Mouse (Mus musculus) v-Abl transformed pro-B cells (cell line): ENCODE measurements around the gene Rpl9.

Experiments used
- in situ Hi-C, 2 experiments: fragments of 400-800 bp; cut with MboI; formaldehyde crosslinking; loops; one replicate each; pipeline ENCODE4 v1.15.1; 2025; ENCODE audit not compliant: unreplicated experiment in 2 of 2

The Rpl9 gene

DNA sequence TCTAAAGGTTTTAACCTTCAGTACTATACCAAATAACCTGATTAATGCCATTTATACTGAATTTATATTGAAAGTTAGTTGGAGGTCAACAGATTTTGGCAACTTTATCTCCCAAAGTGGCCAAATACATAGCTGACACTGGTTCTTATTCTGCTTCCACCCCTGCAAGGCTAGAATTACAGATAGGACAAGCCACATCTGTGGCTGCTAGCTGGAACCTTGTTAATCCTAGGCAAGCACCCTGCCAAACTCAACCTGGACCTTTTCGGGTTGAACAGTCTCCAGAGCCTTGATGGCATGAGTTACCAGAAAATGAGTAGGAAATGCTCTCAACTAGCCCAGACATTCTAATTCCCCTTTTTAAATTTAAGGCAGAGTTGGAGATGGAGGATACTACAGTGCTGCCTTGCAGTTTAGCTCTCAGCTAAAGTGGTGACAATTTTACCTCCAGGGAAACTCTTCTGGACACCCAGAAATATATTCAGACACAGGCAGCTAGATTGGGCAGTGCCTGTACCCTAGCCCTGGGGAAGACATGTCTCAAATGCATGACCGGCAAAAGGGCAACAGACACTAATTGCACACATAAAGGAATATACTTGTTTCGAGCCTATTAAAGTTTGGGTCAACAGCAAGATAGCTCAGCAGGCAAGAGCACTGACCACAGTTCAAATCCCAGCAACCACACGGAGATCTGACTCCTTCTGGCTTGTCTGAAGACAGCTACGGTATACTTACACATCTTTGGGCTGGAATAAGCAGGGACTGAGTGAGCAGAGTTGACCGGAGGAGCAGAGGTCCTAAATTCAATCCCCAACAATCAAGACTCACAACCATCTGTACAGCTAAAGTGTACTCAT, 4.0 kb downstream of the Rpl9 start:
- in situ Hi-C loops: loop anchor here in 1 of 2 experiments (25.0 kb wide), 2 partner anchors 850 to 1625 kb away; no protein-coding TSS in a partner anchor

DNA sequence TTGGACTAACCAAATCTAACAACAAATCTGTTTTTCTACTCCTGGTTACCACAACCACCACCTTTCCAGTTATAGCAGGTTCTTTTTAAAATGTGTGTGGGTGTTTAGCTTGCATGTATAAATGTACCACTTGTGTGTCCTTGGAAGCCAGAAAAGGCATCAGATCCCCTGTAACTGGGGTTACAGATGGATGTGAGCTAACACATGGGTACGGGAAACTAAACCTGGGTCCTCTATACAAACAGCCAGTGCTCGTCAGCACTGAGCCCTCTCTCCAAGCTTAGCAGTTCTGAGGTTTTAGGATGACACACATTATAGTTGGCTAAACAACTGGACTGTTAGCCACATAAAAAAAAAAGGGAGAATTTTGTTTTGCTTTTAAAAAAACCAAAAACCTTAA, 5.5 kb downstream of the Rpl9 start:
- in situ Hi-C loops: loop anchor here in 1 of 2 experiments (25.0 kb wide), 2 partner anchors 852 to 1627 kb away; no protein-coding TSS in a partner anchor

DNA sequence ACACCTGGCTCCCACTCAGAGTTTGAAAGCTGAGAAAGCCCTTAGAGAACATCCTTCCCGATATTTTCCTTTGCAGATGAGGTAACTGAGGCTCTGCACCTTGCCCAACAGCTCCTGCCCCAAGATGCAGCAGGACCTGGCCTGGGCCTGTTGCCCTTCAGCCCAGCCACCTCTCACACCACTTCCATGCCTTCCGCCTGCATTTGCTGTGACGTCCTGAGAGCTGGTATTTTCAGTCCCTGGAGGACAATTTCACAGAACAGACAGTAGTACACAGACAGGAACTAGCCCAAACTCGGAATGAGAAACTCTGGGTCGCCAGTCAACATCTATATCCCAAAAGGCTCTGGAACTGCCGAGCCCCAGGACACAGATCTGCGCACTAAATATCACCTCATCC, 16.5 kb downstream of the Rpl9 start:
- in situ Hi-C loops: loop anchor here in 1 of 2 experiments (25.0 kb wide), 2 partner anchors 863 to 1638 kb away; no protein-coding TSS in a partner anchor

DNA sequence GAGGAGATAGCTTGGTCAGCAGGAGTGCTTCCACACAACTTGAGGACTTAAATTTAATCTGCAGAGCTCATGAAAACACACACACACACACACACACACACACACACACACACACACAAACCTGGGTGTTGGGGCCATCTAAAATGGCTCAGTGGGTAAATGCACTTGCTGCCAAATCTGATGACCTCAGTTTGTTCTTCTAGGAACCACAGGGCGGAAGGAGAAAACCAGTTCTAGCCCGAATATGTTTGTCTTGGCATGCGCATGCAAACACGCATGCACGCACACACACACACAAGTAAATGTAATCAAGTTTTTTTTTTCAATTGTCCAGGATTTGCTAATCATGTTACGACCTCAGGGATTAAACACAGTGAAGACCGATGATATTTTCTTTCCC, 19.7 kb downstream of the Rpl9 start:
- in situ Hi-C loops: no loop called here

DNA sequence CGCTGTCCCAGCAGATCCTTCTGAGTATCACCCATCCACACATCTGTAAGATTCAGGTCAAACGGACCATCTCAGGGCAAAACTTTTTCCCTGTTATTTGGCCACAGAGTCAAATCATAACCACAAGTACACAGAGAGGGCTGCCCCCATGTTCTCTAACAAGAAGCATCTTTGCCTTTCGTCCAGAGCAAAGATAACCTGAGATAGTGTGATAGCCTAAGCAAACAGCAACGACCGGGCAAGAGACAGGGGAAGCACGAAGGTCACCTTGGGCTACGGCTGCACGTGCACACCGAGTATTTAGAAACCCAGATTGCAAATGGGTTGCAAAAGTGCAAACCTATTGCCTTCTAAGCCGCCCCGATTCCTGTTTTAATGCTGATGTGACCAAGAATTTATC, 23.4 kb downstream of the Rpl9 start:
- in situ Hi-C loops: no loop called here

DNA sequence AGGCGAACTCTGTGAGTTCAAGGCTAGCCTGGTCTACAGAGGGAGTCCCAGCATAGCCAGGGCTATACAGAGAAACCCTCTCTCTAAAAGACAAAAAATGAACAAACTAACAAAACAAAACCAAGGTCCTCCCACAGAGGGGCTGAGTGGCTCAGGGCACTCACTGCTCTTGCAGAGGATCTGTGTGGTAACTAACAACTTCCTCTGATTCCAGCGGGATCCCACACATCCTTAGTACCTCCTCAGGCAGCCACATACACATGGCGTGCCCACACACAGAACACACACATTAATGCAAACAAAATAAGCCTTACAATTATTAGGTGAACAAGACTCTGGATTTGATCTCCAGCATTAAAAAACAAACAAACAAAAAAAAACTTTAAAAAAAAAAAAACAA, 33.5 kb downstream of the Rpl9 start:
- in situ Hi-C loops: no loop called here

DNA sequence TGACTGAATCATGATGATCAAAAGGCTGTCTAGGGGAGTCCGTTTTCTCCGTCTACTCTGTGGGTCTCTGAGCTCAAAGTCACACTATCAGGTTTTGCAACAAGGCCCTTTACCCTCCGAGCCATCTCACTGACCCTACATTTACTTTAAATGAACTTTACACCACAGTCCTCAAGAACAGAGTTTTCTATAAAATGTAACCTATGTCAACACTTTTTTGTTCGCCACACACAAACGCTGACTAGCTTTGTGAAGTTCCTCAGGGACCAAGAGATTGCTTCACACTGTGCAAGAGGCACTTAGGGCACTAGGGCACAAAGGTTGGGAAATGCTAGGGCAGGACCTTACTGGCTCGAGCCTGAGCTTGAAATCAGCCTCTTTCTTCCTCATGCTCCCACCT, 34.4 kb downstream of the Rpl9 start:
- in situ Hi-C loops: no loop called here

DNA sequence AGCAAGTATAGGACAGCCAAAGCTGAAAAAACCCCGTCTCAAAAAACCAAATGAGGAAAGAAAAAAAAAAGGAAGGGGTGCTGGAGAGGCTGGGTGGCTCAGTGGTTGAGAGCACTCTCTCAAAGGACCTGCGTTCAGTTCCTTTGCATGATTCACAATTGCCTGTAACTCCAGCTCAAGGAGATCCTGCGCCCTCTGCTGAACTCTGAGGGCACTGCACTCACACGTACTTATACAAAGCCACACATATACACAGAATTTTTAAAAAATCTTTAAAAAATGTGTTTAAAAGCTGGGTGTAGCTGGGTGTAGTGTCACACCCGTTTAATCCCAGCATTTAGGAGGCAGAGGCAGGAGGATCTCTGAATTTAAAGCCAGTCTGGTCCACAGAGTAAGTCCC, 36.3 kb downstream of the Rpl9 start:
- in situ Hi-C loops: no loop called here

DNA sequence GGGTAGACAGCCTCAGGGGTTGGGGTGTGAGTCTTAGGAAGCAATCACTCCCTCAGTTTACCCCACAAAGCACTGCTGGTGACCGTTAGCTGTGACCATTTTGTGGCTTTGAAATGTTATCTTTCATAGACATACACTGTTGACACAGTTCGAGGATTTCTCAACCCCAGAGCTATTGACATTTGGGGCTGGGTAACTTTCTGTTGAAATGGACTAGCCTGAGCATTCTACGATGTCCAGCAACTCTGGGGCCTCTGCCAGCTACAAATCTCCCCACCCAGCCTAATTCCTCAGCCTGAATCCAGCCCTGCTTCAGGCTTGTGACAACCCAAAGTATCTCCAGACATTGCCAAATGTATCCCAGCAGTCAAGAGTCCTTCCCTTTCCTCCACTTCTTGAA, 37.1 kb downstream of the Rpl9 start:
- in situ Hi-C loops: no loop called here

DNA sequence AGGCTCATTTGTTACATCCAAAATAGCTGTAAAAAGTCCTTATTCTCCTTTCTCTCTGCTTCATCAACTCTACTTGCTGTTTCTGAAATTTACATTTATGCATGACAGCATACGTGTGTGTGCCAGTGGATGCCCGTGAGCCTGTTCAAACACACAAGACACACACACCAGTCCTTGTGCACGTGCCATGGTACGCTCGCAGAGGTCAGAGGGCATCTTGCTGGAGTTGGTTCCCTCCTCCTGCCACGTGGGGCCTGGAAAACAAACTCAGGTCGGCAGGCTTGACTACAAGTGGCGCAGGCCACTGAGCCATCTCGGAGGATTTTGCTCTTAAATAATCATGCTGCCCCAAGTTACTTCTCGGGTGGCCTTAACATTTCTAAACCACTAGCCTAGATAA, 40.7 kb downstream of the Rpl9 start:
- in situ Hi-C loops: no loop called here

DNA sequence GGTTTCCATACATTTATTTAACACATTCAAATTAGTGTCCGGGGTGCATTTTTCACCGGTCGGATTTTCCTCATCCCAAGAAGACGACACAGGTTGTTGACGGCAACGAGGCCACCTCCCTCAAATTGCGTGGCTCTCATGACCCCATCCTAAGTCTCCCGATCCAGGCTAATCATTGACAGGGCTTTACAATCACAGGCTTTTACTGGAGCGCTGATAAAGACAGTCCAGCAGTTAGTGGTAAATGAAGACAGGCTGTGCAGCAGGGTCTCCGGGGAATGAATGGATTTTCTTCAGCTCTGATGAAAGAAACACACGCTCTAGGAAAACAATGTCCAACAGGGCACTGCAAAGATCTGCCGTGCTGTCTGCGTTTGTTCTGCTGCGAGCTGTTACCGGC, 43.1 kb downstream of the Rpl9 start, which contains the start of gene Klb:
Gene Klb (plus strand): TSS at position 147 of the 400 bp plus-strand sequence.
- in situ Hi-C loops: no loop called here

DNA sequence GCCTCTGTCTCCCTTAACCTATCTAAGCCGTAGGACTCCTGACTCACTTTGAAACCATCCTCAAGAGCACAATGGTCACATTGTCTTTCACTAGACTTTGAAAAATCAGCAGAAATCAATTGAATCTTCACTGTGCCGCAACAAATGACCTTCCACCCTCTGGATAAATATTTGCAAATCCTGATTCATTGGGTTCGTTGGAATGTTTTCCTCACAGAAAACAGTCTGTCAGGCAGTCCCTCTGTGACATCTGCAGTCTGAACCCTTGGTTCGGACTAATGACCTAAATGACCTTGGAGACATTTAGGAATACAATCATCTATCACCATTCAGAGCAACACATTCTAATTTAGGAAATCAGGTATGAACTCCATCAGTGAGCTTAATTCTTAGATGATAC, 51.1 kb downstream of the Rpl9 start:
- in situ Hi-C loops: no loop called here

DNA sequence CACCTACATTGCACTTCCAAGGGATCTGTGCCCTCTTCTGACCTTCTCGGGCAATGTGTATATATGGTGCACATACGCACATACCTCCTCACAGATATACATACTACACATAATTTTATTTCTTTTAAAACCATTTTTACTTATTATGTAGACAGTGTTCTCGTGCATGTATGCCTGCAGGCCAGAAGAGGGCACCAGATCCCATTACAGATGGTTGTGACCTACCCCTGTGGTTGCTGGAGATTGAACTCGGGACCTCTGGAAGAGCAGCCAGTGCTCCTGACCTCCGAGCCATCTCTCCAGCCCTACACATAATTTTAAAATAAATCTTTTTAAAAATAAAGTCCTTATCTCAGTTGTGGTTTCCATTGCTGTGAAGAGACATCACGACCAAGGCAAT, 52.9 kb downstream of the Rpl9 start:
- in situ Hi-C loops: loop anchor here (5.0 to 10.0 kb wide), 3 partner anchors 44 to 356 kb away; partner anchors contain the start of genes Lias (in 1 of the 2), Pds5a (in 1 of the 2) and Rpl9 (in 1 of the 2)
